Comparison of ENCODE assay signal across 8 mouse cellular contexts in the genomic region with DNA sequence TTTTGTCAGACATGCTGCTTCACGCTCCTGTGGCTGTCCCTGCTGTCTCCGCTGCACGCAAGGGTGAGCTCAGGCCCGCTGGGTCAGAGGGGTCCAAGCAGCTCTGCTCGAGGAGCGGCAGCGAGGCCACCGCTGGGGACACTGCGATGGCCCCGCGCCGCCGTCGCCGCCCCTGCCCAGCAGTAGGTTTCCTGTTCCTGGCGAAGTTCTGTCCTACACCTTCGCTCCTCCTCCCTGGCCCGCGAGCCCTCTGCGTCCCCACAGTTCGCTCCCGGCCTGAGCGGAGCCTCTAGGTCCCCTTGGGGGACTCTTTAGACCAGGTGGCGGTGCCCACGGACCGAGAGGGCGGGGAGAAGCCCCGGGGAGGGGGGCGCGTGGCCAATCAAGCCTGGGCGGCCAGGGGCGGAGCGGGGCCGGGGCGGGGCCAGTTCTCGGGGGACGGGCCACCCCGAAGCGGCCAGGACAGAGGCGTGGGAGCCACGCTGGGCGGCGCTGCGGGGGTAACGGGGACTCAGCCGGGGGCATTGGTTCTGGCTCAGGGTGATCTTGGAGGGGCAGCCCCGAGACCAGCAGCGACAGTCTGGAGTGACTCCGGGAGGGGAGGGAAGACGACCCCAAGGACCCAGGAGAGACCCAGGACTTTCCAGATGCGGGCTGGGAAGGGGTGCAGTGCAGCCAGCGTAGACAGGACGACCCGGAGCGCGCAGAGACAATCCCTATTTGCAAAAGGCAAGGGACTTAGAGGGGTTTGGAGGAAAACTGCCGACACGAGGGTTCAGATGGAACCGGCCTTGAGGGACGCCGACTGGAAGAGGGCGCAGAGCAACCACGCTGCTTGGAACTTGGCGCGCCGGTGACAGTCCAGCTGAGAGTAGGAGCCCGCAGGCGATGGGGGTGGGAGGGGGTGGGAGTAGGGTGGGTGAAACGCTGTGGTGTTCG. TPM values are rescaled to one million over a fixed set of nuclear protein-coding genes. Genes with fewer than 3 reads are reported as not detected.
DNase-seq lines count a peak whose midpoint lies in the region; ATAC-seq lines count a peak whose summit lies in the region.

Gene Itpr2, minus strand, starts transcription at position 358 of the 939 bp plus-strand sequence.

- H3K9ac ChIP-seq in hindbrain, embryonic 11.5 days (ENCODE audit: low read depth, low read length): peak within 1 kb of the TSS; percentile 63

- peak within 1 kb of the TSS; percentile 70 for H3K4me3 ChIP-seq in hindbrain, embryonic 11.5 days (ENCODE audit: low read depth, low read length)

- no peaks in the 10 kb centered on the region for H3K4me1 ChIP-seq in hindbrain, embryonic 11.5 days (replicated peaks; ENCODE audit: control insufficient read depth, insufficient read depth, low read length)

- peak within 1 kb of the TSS; percentile 99 for H3K4me2 ChIP-seq in hindbrain, embryonic 11.5 days (replicated peaks; ENCODE audit: low read depth, low read length)

- H3K27ac ChIP-seq in hindbrain, embryonic 11.5 days (ENCODE audit: low read depth, low read length): no peak within 1 kb of the TSS

- peak; percentile 94 for ATAC-seq in hindbrain, embryonic 11.5 days (ENCODE audit: low FRiP score)

- H3K36me3 ChIP-seq in hindbrain, embryonic 11.5 days (ENCODE audit: control insufficient read depth, insufficient read depth, low read length): no peaks in the 10 kb centered on the region

- peak; percentile 88 for DNase-seq in NIH3T3 (ENCODE audit: low read depth)
- DNase-seq in cerebellum, postnatal 10 days: peak; percentile 72 to 86
- DNase-seq in frontal cortex, postnatal 10 days (ENCODE audit: low spot score in 2 of 2): peak; percentile 69 to 74
- DNase-seq in hindbrain, embryonic 11.5 days (ENCODE audit: low spot score): peak; percentile 78
- peak; percentile 45 to 67 for DNase-seq in layer of hippocampus, postnatal 25 days (ENCODE audit: extremely low spot score in 1 of 2, low spot score in 1 of 2)
- peak; percentile 91 for DNase-seq in lung, postnatal 25 days (ENCODE audit: low spot score)
- peak; percentile 82 for DNase-seq in retina, embryonic 14.5 days (ENCODE audit: low spot score)
- peak; percentile 92 for DNase-seq in thymus, postnatal 4 days

- H3K9me3 ChIP-seq in hindbrain, embryonic 11.5 days (ENCODE audit: control insufficient read depth, low read length): no peaks in the 10 kb centered on the region

- under 1% methylated on average over 60 of the region's 70 CpGs for WGBS in hindbrain, embryonic 11.5 days

- H3K27me3 ChIP-seq in hindbrain, embryonic 11.5 days (ENCODE audit: control insufficient read depth, insufficient read depth, low read length): peaks cover 4% of the 10 kb centered on the region; the same call in 1 of the 2 replicates

RNA-seq across cellular contexts. Expression of gene Itpr2, which starts in this region (rescaled TPM):
- 4.2 and 5.9 TPM in 2 replicates for polyA plus RNA-seq in hindbrain, embryonic 11.5 days (2014; fragmentation: Nextera tagmentation; extraction: Ambion mirVana)
- 10 to 100 TPM; 16.6 to 20.5 TPM for total RNA-seq in layer of hippocampus, postnatal 25 days (2021)
